ENCODE assay signal across 14 mouse cellular contexts in genomic region chr2:25423626-25424025, GRCm38 (mm10). TPM values are rescaled to one million over a fixed set of nuclear protein-coding genes. Genes with fewer than 3 reads are reported as not detected.
"Had no signal": no experiment of that assay in that cellular context is flagged by ENCODE, and none has a peak within 500 bp of the region (broad histone marks: within the 10 kb centered on the region; RNA-seq: fewer than 3 reads in every experiment).

No protein-coding gene starts in this region.

- DNase-seq: kidney, adult 18-20 months; kidney, postnatal 14 days; lung, postnatal 14 days; midbrain, embryonic 14.5 days; right cerebral cortex, postnatal 4 days; spleen, adult 18-20 months had no signal

- H3K9me3 ChIP-seq: limb, embryonic 10.5 days; lung, embryonic 15.5 days; midbrain, embryonic 10.5 days; neural tube, embryonic 12.5 days had no signal

- H3K4me1 ChIP-seq: lung, embryonic 15.5 days; neural tube, embryonic 12.5 days had no signal

- H3K36me3 ChIP-seq: limb, embryonic 10.5 days; lung, embryonic 15.5 days; midbrain, embryonic 10.5 days; neural tube, embryonic 12.5 days had no signal

- H3K4me2 ChIP-seq: lung, embryonic 15.5 days; neural tube, embryonic 12.5 days had no signal

- H3K9ac ChIP-seq: liver, embryonic 14.5 days; lung, embryonic 15.5 days; neural tube, embryonic 12.5 days had no signal

- H3K4me3 ChIP-seq: left cerebral cortex, adult 2 months; limb, embryonic 10.5 days; lung, embryonic 15.5 days; midbrain, embryonic 10.5 days; myocyte; neural tube, embryonic 12.5 days had no signal

- H3K27ac ChIP-seq: left cerebral cortex, adult 2 months; limb, embryonic 10.5 days; liver, embryonic 14.5 days; lung, embryonic 15.5 days; midbrain, embryonic 10.5 days; neural tube, embryonic 12.5 days had no signal

RNA-seq across cellular contexts. Expression of gene Fut7, which starts 0.6 kb away (rescaled TPM):
- polyA plus RNA-seq: kidney, embryonic 14.5 days; limb, embryonic 10.5 days; midbrain, embryonic 10.5 days had no signal

RNA-seq across cellular contexts. Expression of gene Entpd2, which starts 28.0 kb away (rescaled TPM):
- polyA plus RNA-seq: limb, embryonic 10.5 days; midbrain, embryonic 10.5 days had no signal
